Mouse (Mus musculus) MEL (cell line): ENCODE results near the gene Srgap3. TPM values are rescaled to one million over a fixed set of nuclear protein-coding genes. Genes with fewer than 3 reads are reported as not detected.

Source experiments
- DNase-seq: peaks from one replicate; pipeline ENCODE4 v3.0.0; 2011; ENCODE audit warnings: low read depth, low spot score
- H3K27ac ChIP-seq: 2 replicates; pipeline ENCODE4 v1.5.1; 2012; ENCODE audit warnings: low read depth, mild to moderate bottlenecking, control low read depth, low read length, moderate library complexity; ENCODE audit not compliant: control insufficient read depth
- H3K27me3 ChIP-seq, 2 experiments: fragments of 150-350 bp in 1 of 2; sonication (generic) in 1 of 2; 2 replicates each; pipeline ENCODE4 v1.6.1; 2012; ENCODE audit warnings: low read length in 2 of 2, mild to moderate bottlenecking in 2 of 2, improper control_type of control experiment in 1 of 2, moderate library complexity in 1 of 2; ENCODE audit not compliant: insufficient read depth in 2 of 2, control insufficient read depth in 1 of 2
- H3K36me3 ChIP-seq, 2 experiments: 2 replicates each; pipeline ENCODE4 v1.6.1; 2012 to 2014; ENCODE audit warnings: low read length in 2 of 2, improper control_type of control experiment in 1 of 2, inconsistent platforms in 1 of 2, mild to moderate bottlenecking in 1 of 2; ENCODE audit not compliant: insufficient read depth in 2 of 2, control insufficient read depth in 1 of 2
- H3K4me1 ChIP-seq, 2 experiments: fragments of 150-350 bp in 1 of 2; sonication (generic) in 1 of 2; 2 replicates each; pipeline ENCODE4 v1.6.1; 2012; ENCODE audit warnings: low read length in 2 of 2, improper control_type of control experiment in 1 of 2, mild to moderate bottlenecking in 1 of 2; ENCODE audit not compliant: insufficient read depth in 2 of 2, control insufficient read depth in 1 of 2
- H3K4me3 ChIP-seq, 2 experiments: fragments of 150-350 bp in 1 of 2; sonication (generic) in 1 of 2; 2 replicates each; pipeline ENCODE4 v1.5.1; 2012; ENCODE audit warnings: low read depth in 2 of 2, low read length in 2 of 2, mild to moderate bottlenecking in 2 of 2, moderate library complexity in 2 of 2, control low read depth in 1 of 2, improper control_type of control experiment in 1 of 2; ENCODE audit not compliant: control insufficient read depth in 1 of 2, insufficient read depth in 1 of 2
- H3K79me2 ChIP-seq: 2 replicates; pipeline ENCODE4 v1.6.1; 2012; ENCODE audit warnings: mild to moderate bottlenecking, low read length, moderate library complexity; ENCODE audit not compliant: control insufficient read depth, poor library complexity, insufficient read depth
- H3K9ac ChIP-seq: 2 replicates; pipeline ENCODE4 v1.6.1; 2012; ENCODE audit warnings: low read depth, mild to moderate bottlenecking, control low read depth, low read length, moderate library complexity; ENCODE audit not compliant: control insufficient read depth, poor library complexity, severe bottlenecking
- H3K9me3 ChIP-seq: fragments of 150-350 bp; sonication (generic); replicated peaks from 2 replicates; pipeline ENCODE4 v1.6.1; 2012; ENCODE audit warnings: mild to moderate bottlenecking, low read length, improper control_type of control experiment, moderate library complexity; ENCODE audit not compliant: insufficient read depth
- CHD2 ChIP-seq: IDR thresholded peaks from 2 replicates; pipeline ENCODE4 v1.6.1; 2011; ENCODE audit warnings: low read length, improper control_type of control experiment
- E2F4 ChIP-seq: IDR thresholded peaks from 2 replicates; pipeline ENCODE4 v1.6.1; 2011; ENCODE audit warnings: low read depth, low read length, improper control_type of control experiment, borderline replicate concordance
- EP300 ChIP-seq, 2 experiments: IDR thresholded peaks; 2 replicates each; pipeline ENCODE4 v1.6.1; 2011; ENCODE audit warnings: improper control_type of control experiment in 2 of 2, low read length in 2 of 2, low read depth in 1 of 2, mild to moderate bottlenecking in 1 of 2
- GATA1 ChIP-seq: IDR thresholded peaks from 2 replicates; pipeline ENCODE4 v1.6.1; 2011; ENCODE audit warnings: low read depth, low read length, improper control_type of control experiment
- HCFC1 ChIP-seq: IDR thresholded peaks from 2 replicates; pipeline ENCODE4 v1.6.1; 2012; ENCODE audit warnings: low read depth, mild to moderate bottlenecking, inconsistent platforms, low read length, improper control_type of control experiment, moderate library complexity
- KAT2A ChIP-seq: conservative IDR thresholded peaks from 2 replicates; pipeline ENCODE4 v1.6.1; 2012; ENCODE audit warnings: low read depth, low read length, improper control_type of control experiment, inconsistent platforms
- MAX ChIP-seq: IDR thresholded peaks from 2 replicates; pipeline ENCODE4 v1.6.1; 2011; ENCODE audit warnings: low read length, improper control_type of control experiment
- MEF2A ChIP-seq: IDR thresholded peaks from 2 replicates; pipeline ENCODE4 v1.6.1; 2014; ENCODE audit warnings: low read depth, mild to moderate bottlenecking, inconsistent platforms, low read length, improper control_type of control experiment; ENCODE audit not compliant: poor library complexity, insufficient replicate concordance, severe bottlenecking; ENCODE audit errors: extremely low read depth
- MXI1 ChIP-seq: IDR thresholded peaks from 2 replicates; pipeline ENCODE4 v1.6.1; 2011; ENCODE audit warnings: mild to moderate bottlenecking, low read depth, low read length, improper control_type of control experiment
- NELFE ChIP-seq: IDR thresholded peaks from 2 replicates; pipeline ENCODE4 v1.6.1; 2011; ENCODE audit warnings: low read depth, low read length, improper control_type of control experiment
- POLR2A ChIP-seq, 2 experiments: IDR thresholded peaks; 2 replicates each; pipeline ENCODE4 v1.6.1; 2011 to 2012; ENCODE audit warnings: low read length in 2 of 2, mild to moderate bottlenecking in 2 of 2, control low read depth in 1 of 2, improper control_type of control experiment in 1 of 2, low read depth in 1 of 2, moderate library complexity in 1 of 2; ENCODE audit not compliant: control insufficient read depth in 1 of 2, insufficient read depth in 1 of 2, poor library complexity in 1 of 2
- POLR2AphosphoS5 ChIP-seq: IDR thresholded peaks from 2 replicates; pipeline ENCODE4 v1.6.1; 2012; ENCODE audit warnings: low read depth, borderline replicate concordance, mild to moderate bottlenecking, inconsistent platforms, low read length, moderate library complexity, mixed read lengths
- RAD21 ChIP-seq: IDR thresholded peaks from 2 replicates; pipeline ENCODE4 v1.6.1; 2011; ENCODE audit warnings: mild to moderate bottlenecking, low read depth, low read length, improper control_type of control experiment
- RCOR1 ChIP-seq: IDR thresholded peaks from 2 replicates; pipeline ENCODE4 v1.6.1; 2012; ENCODE audit warnings: low read depth, mild to moderate bottlenecking, inconsistent platforms, low read length, improper control_type of control experiment
- SMC3 ChIP-seq: IDR thresholded peaks from 2 replicates; pipeline ENCODE4 v1.6.1; 2011; ENCODE audit warnings: low read depth, low read length, improper control_type of control experiment
- TBP ChIP-seq: IDR thresholded peaks from 2 replicates; pipeline ENCODE4 v1.8.0; 2011; ENCODE audit warnings: low read depth, low read length, improper control_type of control experiment
- USF1 ChIP-seq: IDR thresholded peaks from 2 replicates; pipeline ENCODE4 v1.6.1; 2014; ENCODE audit warnings: low read depth, mild to moderate bottlenecking, inconsistent platforms, low read length, improper control_type of control experiment, moderate library complexity
- USF2 ChIP-seq, 2 experiments: IDR thresholded peaks; 2 replicates each; pipeline ENCODE4 v1.6.1; 2011 to 2012; ENCODE audit warnings: improper control_type of control experiment in 2 of 2, low read length in 2 of 2, borderline replicate concordance in 1 of 2, inconsistent platforms in 1 of 2, low read depth in 1 of 2, mild to moderate bottlenecking in 1 of 2; ENCODE audit not compliant: insufficient read depth in 1 of 2
- ZC3H11A ChIP-seq: IDR thresholded peaks from 2 replicates; pipeline ENCODE4 v1.6.1; 2012; ENCODE audit warnings: low read depth, mild to moderate bottlenecking, inconsistent platforms, low read length, improper control_type of control experiment
- ZMIZ1 ChIP-seq: IDR thresholded peaks from 2 replicates; pipeline ENCODE4 v1.6.1; 2012; ENCODE audit warnings: low read depth, mild to moderate bottlenecking, inconsistent platforms, low read length, improper control_type of control experiment, moderate library complexity
- ZNF384 ChIP-seq: IDR thresholded peaks from 2 replicates; pipeline ENCODE4 v1.6.1; 2012; ENCODE audit warnings: low read depth, mild to moderate bottlenecking, inconsistent platforms, low read length, improper control_type of control experiment
- polyA plus RNA-seq, 2 experiments: library from polyadenylated mRNA; stranded (reverse) in 1 of 2; unstranded in 1 of 2; fragments of >175 nt in 1 of 2; fragments of >200 nt in 1 of 2; gene quantifications; 2 replicates each; pipeline versions ENCODE4 v1.2.1 to v1.2.4; 2012; ENCODE audit warnings: low replicate concordance in 2 of 2, low read depth in 1 of 2; ENCODE audit not compliant: insufficient read length in 2 of 2, insufficient read depth in 1 of 2, missing spikeins in 1 of 2
- total RNA-seq: library from RNA; depleted of rRNA; stranded (reverse); fragments of 300-350 nt; gene quantifications from 2 replicates; pipeline ENCODE4 v1.2.3, GENCODE M21; 2012

Srgap3 gene
- total and polyA plus RNA-seq, 3 experiments, result 0.31 to 0.75 TPM; not detected in 1

GRCm38 (mm10) chr6:112899276-112899675, 47.8 kb downstream of the Srgap3 start:
- Histone ChIP-seq H3K27ac (no peak overlapping the region), H3K36me3 (no peaks in the 10 kb centered on the region), H3K9ac (no peak overlapping the region), H3K4me3 (no peak overlapping the region), H3K9me3 (no peaks in the 10 kb centered on the region), H3K27me3 (no peaks in the 10 kb centered on the region; a peak in 1 of 4 replicates), H3K79me2 (no peaks in the 10 kb centered on the region), H3K4me1 (no peaks in the 10 kb centered on the region)
- no peak for TF ChIP-seq MAX
- no peak for TF ChIP-seq EP300 (IDR thresholded peaks at IDR 0.05; ENCODE audit: low read depth in 1 of 2, low read length in 2 of 2)
- no peak for TF ChIP-seq ZNF384
- no peak for TF ChIP-seq E2F4
- TF ChIP-seq USF2 (IDR thresholded peaks at IDR 0.05; ENCODE audit: borderline replicate concordance in 1 of 2, insufficient read depth in 1 of 2, low read depth in 1 of 2, low read length in 2 of 2), result no peak
- TF ChIP-seq TBP, result no peak
- no peak for TF ChIP-seq KAT2A
- no peak for TF ChIP-seq MEF2A
- no peak for TF ChIP-seq HCFC1
- TF ChIP-seq NELFE, result no peak
- no peak for TF ChIP-seq ZMIZ1
- TF ChIP-seq MXI1, result no peak
- no peak for TF ChIP-seq ZC3H11A
- TF ChIP-seq RAD21, result no peak
- no peak for TF ChIP-seq POLR2A (IDR thresholded peaks at IDR 0.05; ENCODE audit: control insufficient read depth in 1 of 2, insufficient read depth in 1 of 2, low read depth in 1 of 2, low read length in 2 of 2, poor library complexity in 1 of 2)
- no peak for TF ChIP-seq CHD2
- TF ChIP-seq SMC3, result no peak
- no peak for TF ChIP-seq USF1
- no peak for DNase-seq

GRCm38 (mm10) chr6:112898435-112898834, 48.6 kb downstream of the Srgap3 start:
- TF ChIP-seq USF1 (no peak), MXI1 (no peak), ZMIZ1 (no peak), SMC3 (no peak), EP300 (IDR thresholded peaks at IDR 0.05; ENCODE audit: low read depth in 1 of 2, low read length in 2 of 2) (no peak), GATA1 (no peak), POLR2AphosphoS5 (no peak), RCOR1 (no peak), RAD21 (no peak), MAX (no peak), CHD2 (no peak)
- H3K4me3 ChIP-seq, result no peak overlapping the region
- no peak overlapping the region for H3K9ac ChIP-seq
- H3K9me3 ChIP-seq, result no peaks in the 10 kb centered on the region
- no peaks in the 10 kb centered on the region for H3K4me1 ChIP-seq
- no peak overlapping the region for H3K27ac ChIP-seq
- H3K79me2 ChIP-seq, result no peaks in the 10 kb centered on the region
- no peaks in the 10 kb centered on the region for H3K36me3 ChIP-seq
- no peaks in the 10 kb centered on the region; a peak in 1 of 4 replicates for H3K27me3 ChIP-seq
- DNase-seq, result no peak
